Mouse (Mus musculus): ENCODE results near the gene Wfdc9.
"Not testable (repeated sequence)": the region's sequence is repeated elsewhere in the genome, so short reads cannot be mapped to it uniquely, and the experiment has no call there.

The Wfdc9 gene

DNA sequence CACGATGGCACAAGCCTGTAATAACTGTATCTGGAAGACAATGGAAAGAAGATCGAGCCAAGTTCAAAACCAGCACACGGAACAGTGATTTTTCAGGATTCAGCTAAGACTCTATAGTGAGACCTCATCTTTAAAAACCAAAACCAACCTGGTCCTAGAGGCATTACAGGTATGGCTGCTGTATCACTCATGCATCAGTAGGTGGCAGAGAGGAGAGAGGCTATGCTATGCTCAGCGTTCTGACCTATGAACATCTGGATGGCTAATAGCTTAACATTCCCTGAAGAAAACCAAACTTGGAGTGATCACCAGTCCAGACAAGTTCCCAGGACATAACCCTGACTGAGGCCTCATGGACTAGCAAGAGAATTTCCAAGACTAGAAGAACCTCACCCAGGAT lies 34.6 kb downstream of the Wfdc9 start:
- no peak for DNase-seq (ENCODE audit: low read depth in 2 of 2, low spot score in 2 of 2)

DNA sequence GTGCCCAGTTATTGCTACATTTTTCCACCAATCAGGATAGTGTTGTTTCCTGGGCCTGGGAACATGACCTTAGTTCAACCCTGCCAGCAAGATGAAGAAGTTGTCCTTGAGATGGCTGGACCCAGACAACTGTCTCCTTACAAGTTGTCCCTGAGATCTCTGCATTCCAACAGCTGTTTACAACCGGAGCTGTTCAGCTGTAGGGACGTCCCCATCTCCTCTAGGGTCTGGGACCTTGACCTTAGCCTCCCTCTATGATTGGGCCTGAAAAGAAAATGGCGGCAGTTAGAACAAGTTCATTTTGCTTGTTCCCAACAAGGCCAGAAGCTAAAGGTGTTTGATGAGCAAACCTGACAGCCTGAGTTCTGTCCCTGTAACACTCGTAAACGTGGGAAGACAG lies 37.3 kb downstream of the Wfdc9 start:
- DNase-seq (ENCODE audit: low read depth in 2 of 2, low spot score in 2 of 2): no peak

DNA sequence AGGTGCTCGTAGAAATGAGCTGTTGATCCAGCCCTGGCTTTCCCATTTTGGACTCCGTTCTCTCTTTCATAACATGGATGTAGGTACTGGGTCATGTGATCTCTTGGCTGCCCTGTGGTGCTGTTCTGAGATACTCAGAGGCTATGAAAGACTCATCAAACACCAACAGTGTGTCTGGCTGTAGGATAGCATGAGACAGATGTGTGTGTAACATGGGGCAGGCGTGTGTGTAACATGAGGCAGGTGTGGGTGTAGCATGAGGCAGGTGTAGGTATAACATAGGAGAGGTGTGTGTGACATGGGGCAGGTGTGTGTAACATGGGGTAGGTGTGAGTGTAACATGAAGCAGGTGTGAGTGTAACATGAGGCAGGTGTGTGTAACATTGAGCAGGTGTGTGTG lies 41.0 kb downstream of the Wfdc9 start:
- DNase-seq (ENCODE audit: low read depth in 2 of 2, low spot score in 2 of 2): no peak

DNA sequence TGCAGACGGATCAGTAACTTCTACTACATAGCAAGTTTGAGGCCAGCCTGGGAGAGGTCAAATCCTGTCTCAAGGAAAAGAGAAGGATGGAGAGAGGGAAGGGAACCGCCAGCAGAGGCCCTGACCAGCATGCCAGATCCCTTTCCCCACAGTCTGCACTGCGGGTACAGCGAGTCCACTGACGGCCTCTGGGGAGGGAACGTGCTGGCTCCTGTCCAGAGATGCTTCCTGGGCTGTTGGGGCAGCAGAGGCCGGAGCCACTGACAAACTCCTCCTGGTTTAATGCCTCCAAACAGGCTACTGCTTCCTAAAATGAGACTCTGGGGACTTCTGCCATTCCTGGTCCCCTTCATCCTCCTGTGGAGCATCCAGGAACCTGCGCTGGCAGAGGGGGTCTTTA lies 42.9 kb downstream of the Wfdc9 start, which contains the start of the genes Wfdc6b and Wfdc8:
Gene Wfdc6b (plus strand): TSS at position 52 of the 400 bp plus-strand sequence.
Gene Wfdc8 (minus strand): TSS at position 156 of the 400 bp plus-strand sequence.
- not testable (repeated sequence) for DNase-seq (ENCODE audit: low read depth in 2 of 2, low spot score in 2 of 2)

DNA sequence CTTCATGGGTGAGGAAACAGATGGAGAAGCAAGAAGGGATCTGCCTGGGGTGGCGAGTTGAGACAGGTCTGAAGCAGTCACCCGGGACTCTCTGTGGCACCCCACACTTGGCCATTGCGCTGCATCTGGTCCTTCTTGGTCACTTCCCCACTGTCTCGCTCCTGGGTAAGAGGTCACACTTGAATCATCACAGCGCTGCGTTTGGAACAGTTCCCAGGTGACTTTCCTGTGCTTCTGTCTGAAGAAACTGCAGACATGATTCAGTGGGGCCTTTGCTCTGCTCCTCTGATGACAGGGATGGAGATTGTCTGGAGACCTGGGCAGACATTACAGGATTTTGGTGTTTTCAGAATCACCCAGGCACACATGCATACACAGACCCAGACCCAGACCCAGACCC lies 47.6 kb downstream of the Wfdc9 start:
- DNase-seq (ENCODE audit: low read depth in 2 of 2, low spot score in 2 of 2): no peak

DNA sequence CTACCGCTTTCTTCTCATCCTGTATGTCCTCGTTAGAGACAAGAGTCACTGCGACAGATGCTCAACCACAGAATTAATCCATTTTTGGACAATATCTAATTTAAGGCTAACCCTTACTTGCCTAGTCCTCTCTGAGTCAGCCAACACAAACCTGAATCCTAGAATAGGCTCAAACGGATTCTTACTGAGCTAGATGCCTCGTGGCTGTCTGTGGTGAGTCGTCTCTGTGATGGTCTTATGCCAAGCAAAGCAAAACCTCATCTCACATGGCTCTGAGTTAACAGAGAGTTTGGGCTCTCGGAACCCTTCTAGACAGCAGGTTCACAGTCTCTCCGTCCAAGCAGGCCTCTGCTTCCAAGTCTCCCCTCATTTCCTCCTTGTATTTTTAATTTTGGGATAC lies 52.0 kb downstream of the Wfdc9 start:
- DNase-seq (ENCODE audit: low read depth in 2 of 2, low spot score in 2 of 2): no peak

DNA sequence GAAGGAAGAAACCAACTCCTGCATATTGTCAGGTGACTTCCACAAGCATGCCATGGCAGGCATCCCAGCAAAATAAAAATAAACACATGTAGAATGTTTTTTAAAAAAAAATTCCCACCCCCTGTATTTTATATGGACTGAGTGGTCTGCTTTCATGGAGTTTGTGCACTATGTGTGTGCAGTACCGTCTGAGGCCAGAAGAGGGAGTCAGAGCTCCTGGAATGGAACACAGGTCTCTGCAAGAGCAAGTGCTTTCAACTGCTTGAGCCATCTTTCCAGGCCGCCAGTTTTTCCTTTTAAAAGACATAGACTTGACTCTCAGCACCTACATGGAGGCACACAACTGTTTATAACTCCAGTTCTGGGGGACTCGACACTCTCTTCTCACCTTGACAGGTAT lies 52.9 kb downstream of the Wfdc9 start:
- no peak for DNase-seq (ENCODE audit: low read depth in 2 of 2, low spot score in 2 of 2)

DNA sequence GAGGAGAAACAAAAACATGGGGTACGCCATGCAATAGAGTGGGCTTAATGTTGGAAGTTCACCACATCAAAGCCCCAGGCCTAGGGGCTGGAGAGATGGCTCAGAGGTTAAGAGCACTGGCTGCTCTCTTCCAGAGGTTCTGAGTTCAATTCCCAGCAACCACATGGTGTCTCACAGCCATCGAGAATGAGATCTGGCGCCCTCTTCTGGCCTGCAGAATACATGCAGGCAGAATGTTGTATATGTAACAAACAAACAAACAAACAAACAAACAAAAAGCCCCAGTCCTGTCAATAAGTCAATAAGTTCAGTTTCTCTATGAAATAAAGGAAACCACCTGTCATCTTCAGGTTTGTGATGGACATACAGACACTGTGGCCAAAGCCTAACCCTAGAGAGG lies 56.2 kb downstream of the Wfdc9 start:
- DNase-seq (ENCODE audit: low read depth in 2 of 2, low spot score in 2 of 2): no peak
